Mouse (Mus musculus) lung, postnatal 0 days (tissue): ENCODE measurements at regions not wholly inside any gene's neighbourhood (a gene's known extent, or its start where the extent isn't known, plus 50 kb on each side); places are given as distances from the start of the nearest gene placed in this dataset.

Experiments
- CTCF ChIP-seq: IDR thresholded peaks from 2 replicates; pipeline ENCODE4 v1.5.1; 2016; ENCODE audit warnings: antibody characterized with exemption, mild to moderate bottlenecking
- EP300 ChIP-seq: IDR thresholded peaks from 2 replicates; pipeline ENCODE4 v1.6.1; 2016; ENCODE audit warnings: antibody characterized with exemption, mild to moderate bottlenecking, control low read depth

- no peak for TF ChIP-seq EP300
- no peak for TF ChIP-seq CTCF
These were observed 62.0 kb upstream of the Smndc1 start for GRCm38 (mm10) chr19:53452360-53452759.
